Mouse (Mus musculus) liver, embryonic 13.5 days (tissue): Measurements from ENCODE around the gene Gm11562. TPM values are rescaled to one million over a fixed set of nuclear protein-coding genes. Genes with fewer than 3 reads are reported as not detected.
A peak's percentile ranks its signal among the peaks of the same experiment; 100 is the strongest.

Experiments
- ATAC-seq: fragments of 200-750 bp; cut with Nextera tagmentation; 2 replicates; pipeline ENCODE4 v1.8.0; 2017; ENCODE audit warnings: low read depth, mild to moderate bottlenecking, moderate number of reproducible peaks, moderate library complexity
- DNase-seq: peaks from one replicate; pipeline ENCODE4 v3.0.0; 2022
- H3K27ac ChIP-seq: fragments of 300-500 bp; sonication (generic); 2 replicates; pipeline ENCODE4 v1.5.1; 2015; ENCODE audit warnings: moderate library complexity, mild to moderate bottlenecking, inconsistent platforms
- H3K27me3 ChIP-seq: fragments of 300-500 bp; sonication (generic); 2 replicates; pipeline ENCODE4 v1.6.1; 2015; ENCODE audit warnings: mild to moderate bottlenecking, inconsistent platforms
- H3K36me3 ChIP-seq: fragments of 300-500 bp; sonication (generic); 2 replicates; pipeline ENCODE4 v1.6.1; 2015; ENCODE audit warnings: mild to moderate bottlenecking, inconsistent platforms
- H3K4me1 ChIP-seq: fragments of 300-500 bp; sonication (generic); replicated peaks from 2 replicates; pipeline ENCODE4 v1.6.1; 2015; ENCODE audit warnings: inconsistent platforms
- H3K4me2 ChIP-seq: fragments of 300-500 bp; sonication (generic); 2 replicates; pipeline ENCODE4 v1.6.1; 2015; ENCODE audit warnings: inconsistent platforms, mild to moderate bottlenecking, moderate library complexity
- H3K4me3 ChIP-seq: fragments of 300-500 bp; sonication (generic); replicated peaks from 2 replicates; pipeline ENCODE4 v1.5.1; 2015; ENCODE audit warnings: mild to moderate bottlenecking, inconsistent platforms
- H3K9ac ChIP-seq: fragments of 300-500 bp; sonication (generic); 2 replicates; pipeline ENCODE4 v1.6.1; 2015; ENCODE audit warnings: mild to moderate bottlenecking, inconsistent platforms
- H3K9me3 ChIP-seq: fragments of 300-500 bp; sonication (generic); replicated peaks from 2 replicates; pipeline ENCODE4 v1.6.1; 2016; ENCODE audit warnings: inconsistent platforms
- WGBS: fragments of 180-500 bp; shearing (Covaris S2); methylation state at CpG from one replicate; pipeline ENCODE4 v1.1.7; 2015; ENCODE audit not compliant: insufficient replicate concordance; 5-methylcytosine and 5-hydroxymethylcytosine counted together
- polyA plus RNA-seq: library from polyadenylated mRNA; unstranded; fragments of >200 nt; fragmentation: Nextera tagmentation; extraction: Ambion mirVana; gene quantifications from 2 replicates; pipeline ENCODE4 v1.2.1, GENCODE M21; 2015

The Gm11562 gene
- polyA plus RNA-seq, 1 experiment from 2014 or later, result not detected

GRCm38 (mm10) chr11:99583245-99583704 is 37.0 kb downstream of the Gm11562 start, which contains the start of gene Krtap1-4:
Gene Krtap1-4, minus strand, starts transcription at chr11:99583654.
- no peak within 1 kb of the TSS for H3K9ac ChIP-seq
- DNase-seq (no peak), ATAC-seq (no peak)
- H3K4me1 ChIP-seq, result no peaks in the 10 kb centered on the region
- H3K27ac ChIP-seq, result no peak within 1 kb of the TSS
- H3K27me3 ChIP-seq, result no peaks in the 10 kb centered on the region
- H3K4me3 ChIP-seq, result no peak within 1 kb of the TSS
- no peaks in the 10 kb centered on the region for H3K9me3 ChIP-seq
- no peaks in the 10 kb centered on the region for H3K36me3 ChIP-seq
- WGBS, result 62% methylated on average over 5 of the region's 5 CpGs
- H3K4me2 ChIP-seq, result no peak within 1 kb of the TSS

DNA sequence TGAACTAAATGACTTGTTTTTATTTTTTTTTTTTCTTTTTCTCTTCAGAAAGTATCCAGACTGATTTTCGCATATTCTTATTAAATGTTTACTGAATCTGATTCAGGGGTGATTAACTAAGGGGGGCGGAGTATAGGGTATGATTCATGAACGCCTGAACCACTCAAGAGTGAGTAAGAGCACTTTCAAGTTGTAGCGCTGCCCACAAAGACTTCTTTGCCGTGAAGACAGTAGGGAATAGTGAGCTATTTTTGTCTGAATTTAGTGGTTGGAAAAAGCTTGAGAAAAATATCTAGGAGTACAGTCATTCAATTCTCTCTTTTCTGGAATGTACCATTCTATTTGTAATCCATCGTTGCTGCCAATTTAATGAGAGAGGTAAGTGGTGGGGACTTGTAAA is 38.7 kb downstream of the Gm11562 start:
- Histone ChIP-seq H3K9ac (no peak overlapping the region), H3K9me3 (no peaks in the 10 kb centered on the region), H3K36me3 (no peaks in the 10 kb centered on the region), H3K27me3 (no peaks in the 10 kb centered on the region), H3K27ac (no peak overlapping the region), H3K4me1 (no peaks in the 10 kb centered on the region), H3K4me2 (no peak overlapping the region), H3K4me3 (no peak overlapping the region)
- DNase-seq (no peak), ATAC-seq (no peak)
- WGBS, result 63% methylated on average over 6 of the region's 6 CpGs

- Histone ChIP-seq H3K9ac (no peak overlapping the region), H3K4me2 (no peak overlapping the region), H3K4me3 (no peak overlapping the region), H3K27ac (no peak overlapping the region), H3K9me3 (no peaks in the 10 kb centered on the region), H3K36me3 (no peaks in the 10 kb centered on the region), H3K4me1 (no peaks in the 10 kb centered on the region), H3K27me3 (no peaks in the 10 kb centered on the region)
- WGBS, result 72% methylated on average over 5 of the region's 5 CpGs
- DNase-seq (no peak), ATAC-seq (no peak)
Observed at GRCm38 (mm10) chr11:99581051-99581450, 39.2 kb downstream of the Gm11562 start.

- Histone ChIP-seq H3K4me3 (no peak within 1 kb of the TSS), H3K9me3 (no peaks in the 10 kb centered on the region), H3K27ac (no peak within 1 kb of the TSS), H3K4me2 (no peak within 1 kb of the TSS), H3K4me1 (no peaks in the 10 kb centered on the region), H3K9ac (no peak within 1 kb of the TSS), H3K27me3 (no peaks in the 10 kb centered on the region), H3K36me3 (no peaks in the 10 kb centered on the region)
- no peak for DNase-seq
- no peak for ATAC-seq
- WGBS, result 72% methylated on average over 6 of the region's 6 CpGs
Observed at GRCm38 (mm10) chr11:99580636-99581035, 39.6 kb downstream of the Gm11562 start, which contains the start of gene Krtap1-5. Gene Krtap1-5, minus strand, starts transcription at chr11:99581016.

DNA sequence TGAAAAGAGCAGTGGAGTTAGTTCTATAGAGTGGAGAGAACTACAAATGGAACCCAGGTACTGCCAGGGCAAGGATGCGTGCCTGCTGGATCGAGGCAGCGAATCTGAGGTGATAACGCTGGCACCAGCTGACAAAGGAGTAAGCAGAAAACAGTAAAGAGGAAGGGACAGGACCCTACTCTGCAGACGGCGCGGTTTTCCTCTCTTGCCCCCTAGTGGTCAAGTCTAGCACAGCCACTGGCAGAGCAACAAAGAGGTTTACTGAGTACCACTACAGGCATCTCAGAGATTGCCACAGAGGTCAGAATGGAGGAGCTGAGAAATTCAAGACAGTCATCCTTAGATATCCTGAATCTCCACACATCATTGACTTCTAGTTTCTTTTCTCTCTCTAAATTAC is 46.1 kb downstream of the Gm11562 start:
- Histone ChIP-seq H3K4me3 (no peak overlapping the region), H3K4me2 (no peak overlapping the region), H3K4me1 (no peaks in the 10 kb centered on the region), H3K27ac (no peak overlapping the region), H3K36me3 (no peaks in the 10 kb centered on the region), H3K27me3 (no peaks in the 10 kb centered on the region), H3K9me3 (no peaks in the 10 kb centered on the region), H3K9ac (no peak overlapping the region)
- 5% methylated on average over 7 of the region's 7 CpGs for WGBS
- peak; percentile 9 for DNase-seq
- ATAC-seq, result no peak

- H3K9me3 ChIP-seq, result no peaks in the 10 kb centered on the region
- H3K9ac ChIP-seq, result no peak overlapping the region
- no peak overlapping the region for H3K27ac ChIP-seq
- no peaks in the 10 kb centered on the region for H3K4me1 ChIP-seq
- DNase-seq, result no peak
- no peak overlapping the region for H3K4me3 ChIP-seq
- H3K36me3 ChIP-seq, result no peaks in the 10 kb centered on the region
- WGBS, result 60% methylated on average over 4 of the region's 4 CpGs
- no peak for ATAC-seq
- H3K4me2 ChIP-seq, result no peak overlapping the region
- H3K27me3 ChIP-seq, result no peaks in the 10 kb centered on the region
Observed at GRCm38 (mm10) chr11:99573164-99573563, 47.1 kb downstream of the Gm11562 start.

Other genes starting within 250 kb of the Gm11562 start
- not detected in 2 replicates for gene Krt28, start 245.5 kb downstream of the Gm11562 start, polyA plus RNA-seq
- gene Krt10, start 231.1 kb downstream of the Gm11562 start, polyA plus RNA-seq, result 4.2 and 4.6 TPM in 2 replicates
- gene Krt12, start 198.2 kb downstream of the Gm11562 start, polyA plus RNA-seq, result not detected in 2 replicates
- 28.0 and 33.9 TPM in 2 replicates for gene Krt20, start 182.3 kb downstream of the Gm11562 start, polyA plus RNA-seq
- gene Krt23, start 127.3 kb downstream of the Gm11562 start, polyA plus RNA-seq, result 0.54 and 0.67 TPM in 2 replicates
- not detected in 2 replicates for gene Krt39, start 99.1 kb downstream of the Gm11562 start, polyA plus RNA-seq
- not detected in 2 replicates for gene Krt40, start 77.3 kb downstream of the Gm11562 start, polyA plus RNA-seq
- gene Krtap3-3, start 69.6 kb downstream of the Gm11562 start, polyA plus RNA-seq, result not detected in 2 replicates
- gene Krtap3-2, start 63.6 kb downstream of the Gm11562 start, polyA plus RNA-seq, result not detected in 2 replicates
- gene Gm11939, start 61.0 kb downstream of the Gm11562 start, polyA plus RNA-seq, result not detected in 2 replicates
- not detected in 2 replicates for gene Krtap3-1, start 53.8 kb downstream of the Gm11562 start, polyA plus RNA-seq
- not detected in 2 replicates for gene Krtap1-5, start 39.4 kb downstream of the Gm11562 start, polyA plus RNA-seq
- gene Krtap1-4, start 36.8 kb downstream of the Gm11562 start, polyA plus RNA-seq, result not detected in 2 replicates
- not detected in 2 replicates for gene Krtap1-3, start 29.1 kb downstream of the Gm11562 start, polyA plus RNA-seq
- gene Krtap9-3, start 22.3 kb downstream of the Gm11562 start, polyA plus RNA-seq, result not detected in 2 replicates
- not detected in 2 replicates for gene Gm11938, start 17.1 kb downstream of the Gm11562 start, polyA plus RNA-seq
- gene Gm11937, start 10.2 kb downstream of the Gm11562 start, polyA plus RNA-seq, result not detected in 2 replicates
- not detected in 2 replicates for gene Krtap2-4, start 5.6 kb downstream of the Gm11562 start, polyA plus RNA-seq
- not detected in 2 replicates for gene Krtap4-1, start 7.8 kb upstream of the Gm11562 start, polyA plus RNA-seq
- not detected in 2 replicates for gene Krtap4-2, start 14.6 kb upstream of the Gm11562 start, polyA plus RNA-seq
- not detected in 2 replicates for gene Krtap4-7, start 23.7 kb upstream of the Gm11562 start, polyA plus RNA-seq
- gene Gm11555, start 29.8 kb upstream of the Gm11562 start, polyA plus RNA-seq, result not detected in 2 replicates
- not detected in 2 replicates for gene Gm11563, start 38.5 kb upstream of the Gm11562 start, polyA plus RNA-seq
- gene Krtap4-6, start 45.5 kb upstream of the Gm11562 start, polyA plus RNA-seq, result not detected in 2 replicates
- gene Gm14190, start 70.3 kb upstream of the Gm11562 start, polyA plus RNA-seq, result not detected in 2 replicates
- gene Gm14180, start 113.9 kb upstream of the Gm11562 start, polyA plus RNA-seq, result not detected in 2 replicates
- gene Gm11595, start 152.5 kb upstream of the Gm11562 start, polyA plus RNA-seq, result not detected in 2 replicates
- not detected in 2 replicates for gene Krtap4-8, start 160.3 kb upstream of the Gm11562 start, polyA plus RNA-seq
- gene Krtap4-9, start 164.8 kb upstream of the Gm11562 start, polyA plus RNA-seq, result not detected in 2 replicates
- not detected in 2 replicates for gene Gm11596, start 173.0 kb upstream of the Gm11562 start, polyA plus RNA-seq
- not detected in 2 replicates for gene Gm11569, start 178.5 kb upstream of the Gm11562 start, polyA plus RNA-seq
- not detected in 2 replicates for gene Gm11554, start 184.0 kb upstream of the Gm11562 start, polyA plus RNA-seq
- gene Krtap4-13, start 189.5 kb upstream of the Gm11562 start, polyA plus RNA-seq, result not detected in 2 replicates
- gene Gm11564, start 195.2 kb upstream of the Gm11562 start, polyA plus RNA-seq, result not detected in 2 replicates
- not detected in 2 replicates for gene 2300003K06Rik, start 217.6 kb upstream of the Gm11562 start, polyA plus RNA-seq
- gene Krtap4-16, start 231.2 kb upstream of the Gm11562 start, polyA plus RNA-seq, result not detected in 2 replicates
- gene Gm11568, start 237.5 kb upstream of the Gm11562 start, polyA plus RNA-seq, result not detected in 2 replicates
- not detected in 2 replicates for gene Gm11559, start 244.0 kb upstream of the Gm11562 start, polyA plus RNA-seq